Comparison of ENCODE assay signal across 1 mouse cellular context in the genomic region with DNA sequence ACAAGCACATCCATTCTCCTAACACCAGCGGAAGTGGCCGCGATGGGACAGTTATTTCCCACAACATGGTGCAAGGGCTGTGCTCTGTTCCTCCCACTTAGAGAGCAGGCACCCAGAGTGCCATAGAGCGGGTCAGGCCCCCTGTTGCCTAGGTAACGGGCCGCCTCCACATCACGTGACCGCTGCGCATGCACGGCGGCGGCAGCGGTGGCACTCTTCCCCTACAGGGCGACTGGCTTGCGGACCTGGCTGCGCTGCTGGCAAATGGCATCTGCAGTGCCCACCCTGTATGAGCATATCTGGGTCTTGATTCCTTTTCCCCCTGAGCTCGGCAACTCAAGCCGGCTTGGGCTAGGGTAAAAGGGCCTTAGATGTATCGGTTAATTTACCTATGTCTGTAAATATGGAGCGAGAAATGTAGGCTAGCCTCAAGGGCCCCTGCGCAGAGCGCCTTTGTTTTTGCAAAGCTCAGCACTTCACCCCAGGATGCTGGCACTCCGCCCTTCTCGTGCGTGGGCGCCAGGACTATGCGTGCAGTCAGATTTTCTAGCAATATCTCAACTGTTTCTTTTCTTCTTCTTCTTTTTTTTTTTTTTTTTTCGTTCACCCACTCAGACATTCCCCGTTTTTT.
TF ChIP-seq lines count a peak whose summit lies in the region.

No protein-coding gene starts in this region.

TF ChIP-seq in CH12.LX, 34 proteins besides CTCF, POLR2A, EP300 and RAD21 (continued from another document):
- TF ChIP-seq HCFC1 (IDR thresholded peaks at IDR 0.05; ENCODE audit: low read depth, low read length) (no peak), TCF12 (IDR thresholded peaks at IDR 0.05; ENCODE audit: low read depth, low read length) (peak; percentile 12; the same call in 1 of the 2 replicates), MYC (IDR thresholded peaks at IDR 0.05; ENCODE audit: low read depth, low read length) (no peak), UBTF (IDR thresholded peaks at IDR 0.05; ENCODE audit: low read depth, low read length) (no peak), JUN (IDR thresholded peaks at IDR 0.05; ENCODE audit: insufficient read depth, low read depth, low read length) (no peak), ELF1 (IDR thresholded peaks at IDR 0.05; ENCODE audit: low read depth, low read length) (no peak), CHD1 (IDR thresholded peaks at IDR 0.05; ENCODE audit: low read depth, low read length) (no peak), CHD2 (IDR thresholded peaks at IDR 0.05; ENCODE audit: low read length) (no peak), BHLHE40 (IDR thresholded peaks at IDR 0.05; ENCODE audit: low read depth, low read length) (peak; percentile 83), IRF4 (IDR thresholded peaks at IDR 0.05; ENCODE audit: low read depth, low read length) (no peak), SIN3A (IDR thresholded peaks at IDR 0.05; ENCODE audit: low read length) (no peak), ETS1 (conservative IDR thresholded peaks at IDR 0.05; ENCODE audit: low read depth, low read length) (no peak), POLR2AphosphoS2 (IDR thresholded peaks at IDR 0.05; ENCODE audit: low read depth, low read length) (no peak), TBP (conservative IDR thresholded peaks at IDR 0.05; ENCODE audit: low read depth, low read length) (no peak), SMC3 (IDR thresholded peaks at IDR 0.05; ENCODE audit: low read depth, low read length) (no peak), ZNF384 (IDR thresholded peaks at IDR 0.05; ENCODE audit: low read depth, low read length) (no peak), USF2 (conservative IDR thresholded peaks at IDR 0.05; ENCODE audit: low read depth, low read length) (peak; percentile 90), RCOR1 (conservative IDR thresholded peaks at IDR 0.05; ENCODE audit: low read depth, low read length) (no peak), ZC3H11A (IDR thresholded peaks at IDR 0.05; ENCODE audit: low read depth, low read length) (no peak), MAZ (IDR thresholded peaks at IDR 0.05; ENCODE audit: low read depth, low read length) (no peak), JUND (conservative IDR thresholded peaks at IDR 0.05; ENCODE audit: low read depth, low read length) (no peak), KAT2A (IDR thresholded peaks at IDR 0.05; ENCODE audit: insufficient replicate concordance, low read length) (no peak), MAX (IDR thresholded peaks at IDR 0.05; ENCODE audit: low read length) (peak; percentile 74; the same call in 1 of the 2 replicates), ZMIZ1 (IDR thresholded peaks at IDR 0.05; ENCODE audit: low read depth, low read length) (no peak), PAX5 (IDR thresholded peaks at IDR 0.05; ENCODE audit: low read length) (no peak)
